Mouse (Mus musculus) brain, adult 2 months (tissue): ENCODE measurements around the gene Tsks.

Experiments
- DNase-seq: peaks from one replicate; pipeline ENCODE4 v3.0.0; 2011; ENCODE audit warnings: low read depth, low spot score

Gene Tsks

DNA sequence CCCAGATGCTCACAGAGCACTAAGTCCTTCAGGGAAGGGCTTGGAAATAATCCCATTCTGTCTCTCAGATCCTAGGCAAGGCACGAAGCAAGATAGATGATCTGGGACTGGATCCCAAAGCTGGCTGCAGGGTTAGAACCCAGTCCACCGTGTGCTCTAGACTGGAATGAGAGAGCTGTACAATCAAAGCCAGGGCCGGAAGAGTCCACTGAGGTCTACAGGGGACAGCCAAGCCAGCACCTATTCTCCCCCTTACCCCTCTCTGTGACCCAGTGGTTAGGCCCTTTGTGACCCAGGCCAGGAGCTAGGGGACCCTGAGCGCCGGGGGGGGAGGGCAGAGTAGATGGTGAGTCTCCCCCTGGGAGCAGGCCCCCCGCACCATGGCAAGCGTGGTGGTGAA is at the start of gene Tsks:
TSS of gene Tsks (plus strand) at position 301 of the 400 bp plus-strand sequence.
- DNase-seq = no peak

DNA sequence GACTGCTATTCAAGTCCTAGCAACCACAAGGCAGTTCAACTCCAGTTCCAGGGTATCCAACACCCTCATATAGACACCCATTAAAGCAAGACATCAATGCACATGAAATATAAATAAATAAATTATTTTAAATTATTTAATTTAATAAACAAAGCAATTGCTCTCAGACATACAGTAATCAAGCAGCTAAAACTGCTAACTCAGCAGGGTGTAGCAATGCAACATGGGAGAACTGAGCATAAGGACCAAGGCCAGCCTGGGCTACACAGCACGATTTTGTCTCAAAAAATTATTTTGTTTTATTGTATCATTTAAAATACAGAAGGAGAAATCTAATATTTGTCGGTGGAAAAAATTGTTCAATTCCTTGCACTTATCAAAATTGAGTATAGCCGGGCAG is 48.8 kb upstream of the Tsks start:
- no peak for DNase-seq

DNA sequence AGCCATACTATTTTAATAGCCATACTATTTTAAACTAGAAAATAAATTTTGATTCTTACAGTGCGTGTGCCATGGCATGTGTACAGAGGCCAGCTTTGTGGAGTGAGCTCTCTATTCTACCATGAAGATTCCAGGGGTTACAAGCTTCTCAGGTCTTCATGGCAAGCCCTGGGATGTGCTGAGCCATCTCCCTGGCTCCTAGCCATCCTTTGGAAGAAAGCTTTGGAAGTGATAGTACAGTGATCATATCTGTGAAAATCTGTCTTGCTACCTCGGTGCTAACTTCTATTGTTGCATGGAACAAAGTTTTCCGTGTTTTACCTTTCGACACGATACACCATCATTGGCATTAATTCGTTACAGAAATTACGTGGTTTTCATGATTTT is 47.8 kb upstream of the Tsks start:
- DNase-seq = peak; percentile 68

DNA sequence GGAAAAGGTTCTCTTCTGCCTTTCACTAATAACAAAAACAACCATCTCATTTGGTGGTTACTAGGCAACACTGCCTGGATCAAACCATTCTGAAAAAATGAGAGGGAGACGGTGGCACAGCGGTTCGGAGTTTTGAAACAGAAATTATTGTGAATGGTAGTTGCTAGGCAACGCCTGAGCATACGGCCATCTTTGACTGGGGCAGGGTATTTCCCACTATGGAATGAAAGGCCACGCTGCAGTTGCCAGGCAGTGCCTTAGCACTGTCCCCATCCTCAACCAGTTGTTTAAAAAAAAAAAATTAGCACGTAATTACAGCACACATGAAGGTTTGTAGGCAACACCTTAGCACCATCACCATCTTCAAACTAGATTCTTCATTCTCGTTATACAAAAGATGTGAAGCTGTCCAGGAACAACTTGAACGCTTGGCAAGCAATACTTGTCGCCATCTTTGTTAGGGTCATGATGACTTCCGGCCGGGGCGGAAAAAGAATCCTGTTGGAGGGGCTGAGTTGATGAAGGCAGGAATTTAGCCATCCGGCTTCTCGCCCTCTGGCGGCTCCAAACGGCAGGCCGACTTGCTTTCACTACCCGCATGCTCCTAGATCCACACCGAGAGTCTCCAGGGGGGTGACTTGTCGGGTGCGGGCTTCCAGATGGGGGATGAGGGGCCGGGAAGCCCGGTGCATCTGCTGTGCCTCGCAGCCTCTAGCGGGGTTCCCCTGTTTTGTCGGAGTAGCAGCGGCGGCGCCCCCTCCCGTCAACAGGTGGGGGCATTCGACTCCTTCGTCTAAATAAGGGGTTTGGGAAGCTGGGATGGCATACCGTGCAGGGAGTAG is 47.2 kb upstream of the Tsks start, which contains the start of gene Fuz:
TSS of gene Fuz (plus strand) at position 487 of the 842 bp plus-strand sequence.
- peak; percentile 99 for DNase-seq

DNA sequence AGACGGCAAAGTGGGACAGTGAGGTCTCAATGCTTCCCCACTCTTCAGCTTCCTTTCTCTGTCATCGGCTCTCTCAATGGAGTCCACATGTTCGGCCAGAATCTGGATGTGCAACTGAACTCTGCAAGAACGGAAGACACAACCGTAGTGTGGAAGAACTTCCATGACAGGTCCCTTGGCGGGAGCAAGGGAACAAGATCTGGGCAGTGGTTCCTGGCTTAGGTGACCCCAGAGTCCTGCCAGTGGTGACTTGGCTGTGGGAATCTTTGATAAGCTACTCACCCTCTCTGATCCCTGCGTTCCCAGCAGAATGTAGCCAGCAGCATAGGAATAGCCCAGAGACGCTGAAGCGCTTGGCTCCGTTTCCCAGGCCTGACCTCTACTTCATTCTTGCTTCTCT is 46.5 kb upstream of the Tsks start:
- DNase-seq = no peak

DNA sequence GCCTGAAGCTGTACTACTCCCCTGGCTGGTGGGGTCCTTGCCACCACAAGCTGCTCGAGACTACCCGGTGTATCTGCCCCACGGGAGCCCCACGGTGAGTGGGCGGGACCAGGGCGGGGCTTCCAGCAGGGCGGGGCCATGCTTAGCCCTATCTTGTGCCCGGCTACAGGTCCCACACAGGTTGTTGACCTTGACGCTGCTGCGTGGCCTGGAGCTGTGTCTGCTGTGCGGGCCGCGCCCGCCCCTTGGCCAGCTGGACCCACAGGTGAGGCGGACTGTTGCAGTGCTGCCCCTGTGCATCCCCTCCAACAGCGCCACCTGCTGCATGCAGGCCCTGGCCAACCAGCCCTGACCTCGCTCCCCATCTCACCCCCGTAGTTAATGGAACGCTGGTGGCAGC is 44.4 kb upstream of the Tsks start:
- no peak for DNase-seq

DNA sequence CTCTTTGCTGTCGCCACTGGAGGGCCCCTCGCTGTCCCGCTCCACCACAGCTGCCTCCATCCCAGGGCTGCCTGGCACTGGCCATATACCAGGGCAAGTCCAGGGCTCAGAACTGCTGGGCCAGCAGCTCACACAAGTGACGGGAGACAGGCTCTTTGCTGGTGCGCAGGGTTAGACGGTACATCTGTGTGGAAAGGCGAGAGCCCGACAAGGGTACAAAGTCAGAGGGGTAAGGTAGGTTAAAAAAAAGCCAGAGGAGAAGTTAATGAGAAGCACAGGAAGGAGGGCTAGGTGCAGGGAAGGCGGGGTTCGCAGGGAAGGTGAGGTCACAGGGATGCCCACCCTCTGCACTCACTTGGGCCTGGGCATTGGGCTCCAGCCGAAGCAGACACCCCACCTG is 42.4 kb upstream of the Tsks start:
- no peak for DNase-seq

DNA sequence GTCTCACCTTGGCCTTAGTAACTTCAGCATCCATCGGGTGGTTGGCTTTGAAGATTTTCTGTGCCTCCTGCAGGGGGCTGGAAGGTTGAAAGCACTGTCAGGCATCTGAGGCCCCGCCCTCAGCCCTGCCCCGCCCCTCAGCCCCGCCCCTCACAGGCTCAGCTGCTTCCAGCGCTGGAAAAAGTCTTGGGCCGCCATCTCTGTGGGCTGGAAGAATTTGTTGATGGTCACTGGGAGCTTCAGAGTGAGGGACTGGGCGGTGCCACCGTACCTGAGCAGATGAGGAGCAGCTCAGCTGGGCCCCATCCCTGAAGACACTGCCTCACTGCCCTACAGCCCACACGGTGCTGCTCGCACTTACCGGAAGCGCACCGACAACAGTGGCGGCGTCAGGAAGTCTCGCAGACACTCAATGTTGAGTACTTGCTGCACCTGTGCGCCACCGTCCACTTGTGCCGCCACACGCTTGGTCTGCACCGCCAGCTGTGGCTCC is 41.7 kb upstream of the Tsks start:
- DNase-seq = peak; percentile 62

DNA sequence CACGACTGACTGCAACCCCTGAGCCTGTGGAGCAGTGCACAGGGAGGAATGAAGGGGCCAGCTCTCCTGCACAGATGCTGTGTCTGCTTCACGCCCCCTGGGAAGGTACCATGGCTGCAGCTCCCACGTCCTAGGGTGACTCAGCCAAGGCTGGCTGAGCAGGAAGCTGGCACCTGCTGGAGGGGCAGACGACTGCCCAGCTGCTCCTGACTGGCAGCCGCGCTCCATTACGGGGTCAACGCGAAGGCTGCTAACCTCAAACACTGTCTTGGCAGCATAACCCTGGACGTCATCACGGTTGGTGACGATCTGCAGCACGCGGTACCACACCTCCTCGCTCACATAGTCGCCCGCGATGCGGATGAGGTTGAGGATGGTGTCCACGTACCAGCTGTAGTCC is 37.6 kb upstream of the Tsks start:
- peak; percentile 83 for DNase-seq

DNA sequence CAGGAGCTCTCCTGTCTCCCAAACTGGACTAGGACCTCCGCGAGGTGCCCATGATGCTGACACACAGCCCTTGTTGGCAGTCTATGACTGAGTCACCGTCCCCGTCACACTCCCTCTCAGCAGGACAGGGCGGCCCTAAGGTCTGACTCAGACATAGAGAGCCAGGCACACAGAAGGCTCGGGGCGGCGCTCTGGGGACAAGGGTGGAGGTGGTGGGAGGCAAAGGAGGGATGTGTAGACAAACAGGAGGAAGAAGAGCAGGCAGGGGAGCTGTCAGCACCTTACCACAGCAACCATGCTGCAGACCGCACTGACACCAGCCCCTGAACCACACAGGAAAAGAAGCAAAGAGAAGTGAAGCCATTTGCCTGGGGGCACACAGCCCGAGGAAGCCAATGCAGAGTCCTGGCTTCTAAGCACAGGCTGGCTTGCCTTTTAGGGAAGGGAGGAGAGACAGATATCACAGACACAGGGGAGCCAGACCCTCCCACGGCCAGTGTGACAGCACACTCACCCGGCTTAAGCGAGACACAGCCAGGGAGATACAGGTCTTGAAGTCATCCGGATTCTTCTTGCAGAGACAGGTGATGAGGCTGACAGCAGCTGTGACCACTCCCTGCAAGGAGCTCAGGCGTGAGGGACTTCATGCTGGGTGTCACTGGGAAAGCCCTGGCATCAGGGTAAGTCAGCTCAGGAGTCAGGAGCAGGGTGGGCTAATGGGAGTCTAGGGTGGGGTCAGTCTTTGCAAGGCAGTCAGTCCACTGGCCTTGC is 34.1 kb upstream of the Tsks start:
- peak; percentile 86 for DNase-seq

DNA sequence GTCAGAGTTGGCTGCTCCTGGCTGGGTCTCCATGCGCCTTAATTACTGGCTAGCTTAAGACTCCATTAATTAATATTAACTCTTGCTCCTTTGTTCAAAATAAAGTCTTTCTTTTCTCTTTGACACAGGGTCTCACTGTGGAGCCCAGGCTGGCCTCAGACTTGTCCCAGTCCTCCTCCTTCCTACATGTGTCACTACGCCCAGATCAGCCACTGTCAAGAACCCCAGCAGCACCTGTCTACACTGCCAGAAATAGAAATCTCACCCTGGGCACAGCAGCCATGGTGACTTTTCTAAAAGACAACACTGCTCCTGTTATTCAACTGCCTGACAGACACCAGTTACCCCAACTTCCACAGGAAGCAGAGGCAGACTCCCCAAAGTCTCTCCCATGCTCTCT is 28.6 kb upstream of the Tsks start:
- DNase-seq = no peak

DNA sequence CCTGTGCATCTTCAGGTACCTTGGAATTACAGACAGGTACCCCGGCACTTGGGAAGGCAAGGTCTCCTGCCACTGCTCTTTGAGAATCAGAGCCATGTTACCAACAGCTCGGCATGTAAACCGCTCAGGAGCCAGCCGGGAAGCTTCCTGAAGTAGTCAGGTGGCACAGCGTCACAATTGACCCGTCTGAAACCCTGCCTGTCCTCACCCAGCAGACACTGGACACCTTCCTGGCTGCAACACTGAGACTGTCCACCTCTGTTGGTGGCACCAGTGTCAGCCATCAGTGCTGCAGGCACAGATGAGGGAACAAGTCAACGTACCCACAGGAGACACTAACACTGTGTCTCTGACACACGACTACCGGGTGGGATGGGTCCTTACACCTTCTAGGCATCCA is 27.7 kb upstream of the Tsks start:
- no peak for DNase-seq

DNA sequence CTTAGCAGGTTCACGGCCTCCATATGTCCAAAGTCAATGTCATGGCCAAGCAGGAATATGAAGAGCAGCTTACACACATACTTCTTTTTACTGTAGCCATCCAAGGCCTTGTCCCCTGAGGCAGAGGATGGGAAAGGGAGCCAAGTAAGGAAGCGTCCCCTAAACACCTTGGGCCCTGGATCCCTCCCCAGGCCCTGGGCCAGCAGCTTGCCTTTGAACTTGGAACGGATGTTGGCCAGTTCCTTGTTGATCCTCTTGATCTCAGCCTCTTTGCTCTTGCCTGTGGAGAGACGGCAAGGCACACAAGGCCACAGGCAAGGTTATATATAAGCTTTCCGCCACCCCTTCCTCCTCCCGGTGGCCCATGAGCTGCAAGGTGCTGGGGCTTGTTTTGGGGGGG is 26.8 kb upstream of the Tsks start:
- no peak for DNase-seq

DNA sequence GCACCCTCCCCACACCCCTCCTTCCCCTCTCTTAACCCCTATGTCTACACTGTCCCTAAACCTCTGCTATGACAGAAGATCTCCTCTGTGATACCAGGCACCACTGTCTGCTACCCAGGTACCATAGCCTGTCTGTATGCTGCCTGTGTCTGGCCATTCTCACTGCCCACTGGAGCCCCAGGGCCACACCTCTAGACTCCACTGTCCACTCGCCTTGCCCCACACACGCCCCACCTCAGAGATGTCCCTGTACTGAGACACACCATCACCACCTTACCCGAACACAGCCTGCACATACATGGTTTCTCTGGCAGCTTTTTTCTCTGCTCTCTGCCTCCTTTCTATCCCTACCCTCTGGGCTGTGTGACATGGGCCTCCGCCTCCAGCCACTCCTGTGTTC is 26.1 kb upstream of the Tsks start:
- no peak for DNase-seq

DNA sequence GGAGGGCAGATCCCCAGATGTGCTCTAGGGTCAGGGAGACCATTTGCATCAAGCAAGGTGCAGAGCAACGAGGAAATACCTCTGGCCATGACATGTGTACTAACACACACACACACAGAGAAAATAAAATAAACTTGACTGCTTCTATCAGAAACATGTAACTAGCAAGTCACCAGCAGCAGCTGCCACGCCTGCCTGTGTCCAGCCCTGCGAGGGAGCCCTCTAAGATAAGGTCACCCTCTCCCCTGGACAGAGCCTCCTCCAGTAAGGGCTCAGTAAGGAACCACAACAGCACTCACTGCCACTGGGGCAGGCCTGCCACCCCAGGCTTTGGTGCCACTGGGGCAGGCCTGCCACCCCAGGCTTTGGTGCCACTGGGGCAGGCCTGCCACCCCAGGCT is 24.8 kb upstream of the Tsks start:
- DNase-seq = no peak

DNA sequence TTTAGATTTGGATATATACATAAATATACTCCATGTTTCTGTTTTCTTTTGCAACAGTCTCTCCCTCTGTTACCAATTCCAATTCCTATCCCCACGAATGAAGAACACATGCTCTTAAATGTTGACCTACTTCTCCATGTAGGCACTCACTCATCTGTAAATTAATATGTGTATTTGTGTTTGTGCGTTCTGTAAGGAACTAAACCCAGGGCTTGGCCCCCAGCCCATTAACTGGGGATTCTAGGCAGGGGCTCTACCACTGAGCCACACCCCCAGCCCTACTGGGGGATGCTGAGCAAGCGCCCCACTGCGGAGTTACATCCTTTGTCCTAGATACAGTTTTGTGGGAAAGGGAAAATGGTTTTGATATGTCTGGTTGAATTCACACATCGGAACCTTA is 23.9 kb upstream of the Tsks start:
- no peak for DNase-seq

DNA sequence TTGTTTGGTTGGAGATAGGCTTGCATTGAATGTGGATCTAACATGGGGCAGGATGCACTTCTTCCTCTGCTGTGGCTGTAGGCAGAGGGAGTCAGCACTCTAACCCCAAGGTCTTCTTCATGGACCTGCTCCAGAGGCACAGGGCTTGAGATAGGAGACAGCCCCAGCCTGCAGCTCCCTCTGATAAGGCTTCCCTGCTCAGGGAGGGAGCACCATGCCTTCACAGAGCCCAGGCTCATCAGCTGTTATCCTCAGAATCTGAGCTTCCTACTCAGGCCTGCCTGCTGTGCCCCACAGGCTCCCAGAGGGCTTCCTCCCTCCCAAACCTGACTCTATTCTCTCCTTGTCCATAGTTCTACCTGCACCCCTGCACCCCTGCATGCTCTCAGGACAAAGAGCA is 20.5 kb upstream of the Tsks start:
- no peak for DNase-seq

DNA sequence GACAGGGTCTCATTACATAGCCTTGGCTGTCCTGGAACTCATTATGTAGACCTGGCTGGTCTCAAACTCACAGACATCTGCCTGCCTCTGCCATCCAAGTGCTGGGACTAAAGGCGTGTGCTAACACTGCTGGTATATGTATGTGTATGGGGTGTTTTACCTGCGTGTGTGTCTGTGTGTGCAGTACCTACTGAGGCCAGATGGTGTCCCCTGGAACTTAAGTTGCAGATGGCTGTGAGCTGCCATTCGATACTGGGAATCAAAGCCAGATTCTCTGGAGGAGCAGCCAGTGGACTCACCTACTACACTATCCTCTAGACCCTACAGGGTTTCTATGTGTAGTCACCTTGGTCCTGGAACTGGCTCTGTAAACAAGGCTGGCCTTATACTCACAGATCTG is 17.5 kb upstream of the Tsks start:
- DNase-seq = peak; percentile 73

DNA sequence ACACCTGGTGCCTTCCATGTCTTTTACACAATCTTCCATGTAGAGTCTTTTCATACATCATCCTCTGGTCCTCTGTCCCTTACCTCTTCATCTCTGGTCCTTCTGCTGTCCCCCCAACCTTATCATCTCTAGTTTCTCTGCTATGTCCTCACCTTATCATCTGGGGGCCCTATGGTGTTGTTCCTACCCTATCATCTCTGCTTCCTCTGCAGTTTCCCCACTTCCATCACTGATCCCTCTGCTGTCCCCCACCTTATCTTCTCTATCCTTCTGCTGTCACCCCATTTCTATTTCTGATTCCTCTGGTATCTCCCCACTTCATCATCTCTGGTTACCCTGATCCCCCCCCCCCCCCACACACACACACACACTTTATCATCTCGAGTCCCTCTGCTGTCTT is 14.4 kb upstream of the Tsks start:
- no peak for DNase-seq

DNA sequence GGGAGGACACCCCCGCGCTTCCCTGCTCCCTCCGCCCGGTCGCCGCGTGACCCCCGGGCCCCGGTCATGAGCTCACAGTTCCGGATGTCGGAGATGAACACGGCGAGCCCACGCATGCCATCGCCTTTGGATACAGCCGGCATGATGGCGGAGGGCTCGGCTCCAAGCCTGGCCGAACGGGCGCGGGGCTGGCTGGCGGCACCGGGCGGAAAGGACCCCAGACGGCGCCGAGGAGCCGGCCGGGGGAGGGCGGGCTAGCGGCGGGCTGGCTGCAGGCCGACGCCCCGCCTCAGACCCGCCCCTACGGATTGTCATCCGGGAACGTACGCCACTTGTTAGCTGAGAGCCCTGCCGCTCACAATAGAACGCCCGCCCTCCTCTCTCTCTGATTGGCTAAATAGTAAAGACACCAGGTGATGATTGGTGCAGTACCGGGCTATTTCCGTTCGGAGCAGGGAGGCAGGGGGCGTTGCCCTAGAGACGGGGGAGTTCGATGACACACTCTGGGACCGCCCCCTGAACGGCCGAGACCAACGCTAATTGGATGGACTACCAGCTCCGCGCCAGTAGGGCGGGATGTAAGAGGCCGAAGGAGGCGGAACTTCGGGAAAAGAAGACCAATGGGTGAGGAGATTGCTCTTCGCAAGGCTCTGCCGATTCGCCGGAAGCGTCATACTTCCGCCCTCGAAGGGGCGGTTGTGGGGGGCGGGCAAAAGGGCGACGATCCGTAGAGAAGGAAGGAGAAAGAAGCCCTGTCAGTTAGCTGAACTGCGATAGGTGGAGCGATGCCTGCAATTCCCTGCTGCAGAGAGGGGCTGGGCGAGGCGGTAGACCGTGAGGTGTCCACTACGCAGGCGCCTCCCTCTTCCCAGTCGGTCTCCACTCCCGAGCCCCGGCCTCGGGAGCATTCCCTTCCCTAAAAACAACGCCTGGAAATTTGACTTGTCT is 13.5 kb upstream of the Tsks start, which contains the start of gene Ap2a1:
TSS of gene Ap2a1 (minus strand) at position 293 of the 948 bp plus-strand sequence.
- DNase-seq = peak; percentile 100

DNA sequence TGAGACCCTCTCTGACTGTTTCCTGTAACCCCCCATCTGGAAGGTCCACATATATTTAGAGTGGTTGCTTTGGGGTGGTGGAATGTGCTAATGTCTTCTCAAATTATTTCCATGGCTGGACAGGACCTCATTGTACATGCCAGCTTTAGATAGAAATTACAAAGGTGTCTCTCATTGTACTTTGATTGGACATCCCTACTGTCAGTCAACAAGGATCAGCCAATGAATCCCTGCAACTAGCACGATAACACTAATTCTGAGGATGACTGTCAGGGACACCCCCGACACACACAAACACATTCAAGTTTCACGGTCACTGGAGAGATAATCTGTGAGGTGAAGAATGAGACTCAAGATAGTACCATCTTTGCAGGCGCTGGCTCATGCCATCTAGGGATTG is 4.3 kb upstream of the Tsks start:
- no peak for DNase-seq

DNA sequence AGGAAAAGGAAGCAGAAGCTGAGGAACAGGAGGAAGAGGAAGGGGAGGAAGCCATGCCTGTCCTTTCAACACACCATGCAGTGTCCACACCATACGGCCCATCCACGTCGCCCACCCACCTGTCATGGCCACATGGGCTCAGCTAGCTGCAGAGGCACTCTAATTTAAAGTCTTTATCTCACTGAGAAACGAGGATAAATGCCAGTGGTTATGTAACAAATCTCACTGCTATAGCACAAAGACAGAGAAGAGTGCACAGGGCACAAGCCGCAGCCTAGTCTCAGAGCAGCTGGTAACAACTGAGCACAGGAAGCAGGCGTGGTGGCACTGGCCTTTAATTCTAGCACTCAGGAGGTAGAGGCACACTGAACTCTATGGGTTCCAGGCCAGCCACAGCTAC is 6.9 kb downstream of the Tsks start:
- DNase-seq = peak; percentile 64
